Mouse (Mus musculus): ENCODE measurements around the gene Adamts20. TPM values are rescaled to one million over a fixed set of nuclear protein-coding genes. Genes with fewer than 3 reads are reported as not detected.
"Not testable (repeated sequence)": the region's sequence is repeated elsewhere in the genome, so short reads cannot be mapped to it uniquely, and the experiment has no call there.

Adamts20 gene
- polyA plus RNA-seq (2016; fragmentation: Nextera tagmentation; extraction: Ambion mirVana), result 4.4 and 4.7 TPM in 2 replicates

DNA sequence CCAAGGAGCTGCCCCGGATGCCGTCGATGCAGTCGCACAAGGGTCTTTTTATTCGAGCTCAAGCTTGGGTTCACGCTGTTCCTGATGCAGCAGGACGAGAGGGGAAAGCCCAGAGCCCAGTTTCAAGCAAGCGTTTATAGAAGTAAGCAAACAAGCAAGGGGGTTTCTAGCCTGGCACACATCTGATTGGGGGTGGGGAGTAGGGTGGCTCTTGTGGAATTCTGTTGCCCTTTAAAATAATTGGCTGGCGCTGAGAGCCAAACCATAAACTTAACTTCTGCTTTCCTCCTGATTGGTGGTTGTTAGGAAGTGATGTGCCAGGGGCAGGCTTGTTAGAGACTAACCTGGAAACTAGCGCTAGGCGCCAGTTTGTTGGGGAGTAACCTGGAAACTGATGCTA, at the start of gene Adamts20:
TSS of gene Adamts20 (minus strand) at position 101 of the 400 bp plus-strand sequence.
- Histone ChIP-seq H3K4me2 (no peak within 1 kb of the TSS), H3K9me3 (no peaks in the 10 kb centered on the region), H3K27ac (no peak within 1 kb of the TSS), H3K4me1 (replicated peaks) (no peaks in the 10 kb centered on the region), H3K36me3 (no peaks in the 10 kb centered on the region), H3K9ac (replicated peaks) (no peak within 1 kb of the TSS), H3K4me3 (replicated peaks) (no peak within 1 kb of the TSS), H3K27me3 (no peaks in the 10 kb centered on the region)
- ATAC-seq (ENCODE audit: insufficient number of reproducible peaks, insufficient read depth, low FRiP score, low TSS enrichment, low read depth), result no peak
- WGBS, result 90% methylated on average over 11 of the region's 11 CpGs

DNA sequence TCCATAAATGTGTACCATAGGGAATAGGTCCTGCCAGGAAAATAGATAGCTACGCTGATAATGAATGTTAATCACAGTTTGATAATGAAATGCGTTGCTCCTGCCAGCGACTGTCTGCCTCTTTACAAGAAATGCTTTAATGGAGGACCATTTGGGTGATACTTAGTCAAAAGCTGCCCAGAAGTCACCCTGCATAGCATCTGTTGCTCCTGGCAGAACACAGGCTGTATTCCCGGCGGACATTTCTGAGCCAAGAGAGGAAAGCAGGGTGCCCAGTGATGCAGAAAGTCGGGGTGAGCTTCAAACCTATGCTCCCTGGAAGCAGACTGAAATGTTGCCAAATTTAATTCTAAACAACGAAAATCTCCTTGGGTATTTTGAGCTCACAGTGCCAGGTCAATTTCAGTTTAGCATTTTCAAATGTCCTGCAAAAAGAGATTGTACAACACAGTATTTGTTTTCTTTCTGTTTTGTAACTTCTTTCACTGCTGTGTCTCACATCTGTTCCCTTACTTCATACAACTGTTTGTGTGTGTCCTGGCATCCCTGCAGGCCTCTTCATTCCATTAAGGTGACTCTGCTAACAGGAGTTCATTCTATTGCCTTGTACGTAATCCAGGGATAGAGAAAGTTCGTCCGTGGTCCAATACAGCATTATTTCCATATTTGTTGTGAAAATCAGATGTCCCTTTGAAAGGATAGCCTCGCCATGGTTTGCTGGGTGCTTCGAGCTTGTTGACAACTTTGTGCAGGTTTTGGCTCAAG, 38.4 kb upstream of the Adamts20 start:
- Histone ChIP-seq H3K4me2 (no peak overlapping the region), H3K27ac (no peak overlapping the region)
- ATAC-seq (ENCODE audit: insufficient number of reproducible peaks, insufficient read depth, low FRiP score, low TSS enrichment, low read depth), result no peak

GRCm38 (mm10) chr15:94499260-94499659, 34.0 kb upstream of the Adamts20 start:
- ATAC-seq (ENCODE audit: insufficient number of reproducible peaks, insufficient read depth, low FRiP score, low TSS enrichment, low read depth), result no peak
- Histone ChIP-seq H3K27me3 (no peaks in the 10 kb centered on the region), H3K36me3 (no peaks in the 10 kb centered on the region), H3K4me1 (replicated peaks) (no peaks in the 10 kb centered on the region), H3K9me3 (peaks cover 2% of the 10 kb centered on the region; the same call in 1 of the 2 replicates), H3K9ac (replicated peaks) (no peak overlapping the region), H3K4me2 (no peak overlapping the region), H3K4me3 (replicated peaks) (no peak overlapping the region), H3K27ac (no peak overlapping the region)
- 70% methylated on average over 1 of the region's 1 CpGs for WGBS

More for the DNA sequence above, 38.4 kb upstream of the Adamts20 start:
- Histone ChIP-seq H3K4me1 (replicated peaks) (no peaks in the 10 kb centered on the region), H3K4me3 (replicated peaks) (no peak overlapping the region), H3K9me3 (no peaks in the 10 kb centered on the region), H3K9ac (replicated peaks) (no peak overlapping the region), H3K27me3 (no peaks in the 10 kb centered on the region), H3K36me3 (no peaks in the 10 kb centered on the region)
- WGBS, result 87% methylated on average over 12 of the region's 12 CpGs

GRCm38 (mm10) chr15:94495936-94496335, 30.7 kb upstream of the Adamts20 start:
- no peak for ATAC-seq (ENCODE audit: insufficient number of reproducible peaks, insufficient read depth, low FRiP score, low TSS enrichment, low read depth)
- 62% methylated on average over 10 of the region's 10 CpGs for WGBS
- Histone ChIP-seq H3K36me3 (no peaks in the 10 kb centered on the region), H3K4me2 (no peak overlapping the region), H3K4me3 (replicated peaks) (no peak overlapping the region), H3K27ac (no peak overlapping the region), H3K27me3 (no peaks in the 10 kb centered on the region), H3K4me1 (replicated peaks) (no peaks in the 10 kb centered on the region), H3K9ac (replicated peaks) (no peak overlapping the region), H3K9me3 (peaks cover 6% of the 10 kb centered on the region; the same call in 1 of the 2 replicates)

GRCm38 (mm10) chr15:94494445-94494844, 29.2 kb upstream of the Adamts20 start:
- ATAC-seq (ENCODE audit: insufficient number of reproducible peaks, insufficient read depth, low FRiP score, low TSS enrichment, low read depth), result no peak
- WGBS, result 100% methylated on average over 1 of the region's 1 CpGs
- Histone ChIP-seq H3K9me3 (peaks cover 6% of the 10 kb centered on the region; the same call in 1 of the 2 replicates), H3K36me3 (no peaks in the 10 kb centered on the region), H3K27ac (no peak overlapping the region), H3K4me1 (replicated peaks) (no peaks in the 10 kb centered on the region), H3K4me3 (replicated peaks) (no peak overlapping the region), H3K27me3 (no peaks in the 10 kb centered on the region), H3K4me2 (no peak overlapping the region), H3K9ac (replicated peaks) (no peak overlapping the region)

DNA sequence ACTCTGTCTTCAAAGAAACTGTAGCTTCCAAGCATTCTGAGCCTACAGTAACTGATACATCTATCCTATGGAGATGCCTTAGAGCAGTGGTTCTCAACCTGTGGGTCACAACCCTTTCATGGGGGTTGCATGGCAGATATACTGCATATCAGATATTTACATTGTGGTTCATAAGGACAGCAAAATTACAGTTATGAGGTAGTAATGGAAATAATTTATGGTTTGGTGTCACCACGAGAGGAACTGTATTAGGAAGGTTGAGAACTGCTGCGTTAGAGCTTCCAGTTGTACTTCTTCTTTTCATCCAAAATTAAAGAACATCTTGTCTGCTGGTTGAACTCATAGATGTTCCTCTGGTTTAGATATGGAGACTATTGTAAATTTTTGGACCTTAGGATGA, 24.2 kb upstream of the Adamts20 start:
- no peak overlapping the region for H3K4me2 ChIP-seq
- ATAC-seq (ENCODE audit: insufficient number of reproducible peaks, insufficient read depth, low FRiP score, low TSS enrichment, low read depth), result no peak

DNA sequence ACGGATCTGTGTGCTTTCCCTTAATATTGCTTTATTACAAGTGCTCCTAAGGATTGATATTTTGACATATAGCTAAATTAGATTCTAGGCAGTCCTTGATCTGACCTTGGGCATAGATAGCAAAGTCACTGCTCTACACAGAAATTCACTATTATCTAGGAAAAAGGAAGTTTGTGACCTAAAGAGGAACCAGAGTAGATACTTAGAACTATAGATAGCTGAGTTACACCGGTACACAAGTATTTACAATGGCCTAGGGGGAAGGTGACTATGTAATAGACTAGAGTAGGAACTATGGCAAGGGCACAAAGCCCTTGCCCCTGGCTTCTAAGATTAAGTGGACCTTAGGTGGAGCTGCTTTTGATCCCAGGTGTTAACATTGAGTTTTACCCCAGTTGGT, 22.8 kb upstream of the Adamts20 start:
- not testable (repeated sequence) for H3K27ac ChIP-seq; H3K9ac ChIP-seq (replicated peaks); H3K27me3 ChIP-seq; H3K4me3 ChIP-seq (replicated peaks); ATAC-seq (ENCODE audit: insufficient number of reproducible peaks, insufficient read depth, low FRiP score, low TSS enrichment, low read depth); H3K9me3 ChIP-seq; H3K36me3 ChIP-seq; H3K4me2 ChIP-seq; H3K4me1 ChIP-seq (replicated peaks)
- 79% methylated on average over 2 of the region's 2 CpGs for WGBS

More for the DNA sequence above, 24.2 kb upstream of the Adamts20 start:
- H3K36me3 ChIP-seq, result no peaks in the 10 kb centered on the region
- H3K27ac ChIP-seq, result no peak overlapping the region
- no peaks in the 10 kb centered on the region for H3K4me1 ChIP-seq (replicated peaks)
- H3K9me3 ChIP-seq, result peaks cover 6% of the 10 kb centered on the region; the same call in 1 of the 2 replicates
- H3K4me3 ChIP-seq (replicated peaks), result no peak overlapping the region
- 87% methylated on average over 2 of the region's 2 CpGs for WGBS
- H3K9ac ChIP-seq (replicated peaks), result no peak overlapping the region
- H3K27me3 ChIP-seq, result no peaks in the 10 kb centered on the region

GRCm38 (mm10) chr15:94482555-94482954, 17.3 kb upstream of the Adamts20 start:
- H3K9ac ChIP-seq (replicated peaks), result no peak overlapping the region
- H3K36me3 ChIP-seq, result no peaks in the 10 kb centered on the region
- peaks cover 14% of the 10 kb centered on the region for H3K4me1 ChIP-seq (replicated peaks)
- no peak overlapping the region for H3K27ac ChIP-seq
- no peaks in the 10 kb centered on the region for H3K27me3 ChIP-seq
- 89% methylated on average over 2 of the region's 2 CpGs for WGBS
- H3K9me3 ChIP-seq, result no peaks in the 10 kb centered on the region
- no peak overlapping the region for H3K4me3 ChIP-seq (replicated peaks)
- H3K4me2 ChIP-seq, result no peak overlapping the region
- no peak for ATAC-seq (ENCODE audit: insufficient number of reproducible peaks, insufficient read depth, low FRiP score, low TSS enrichment, low read depth)

DNA sequence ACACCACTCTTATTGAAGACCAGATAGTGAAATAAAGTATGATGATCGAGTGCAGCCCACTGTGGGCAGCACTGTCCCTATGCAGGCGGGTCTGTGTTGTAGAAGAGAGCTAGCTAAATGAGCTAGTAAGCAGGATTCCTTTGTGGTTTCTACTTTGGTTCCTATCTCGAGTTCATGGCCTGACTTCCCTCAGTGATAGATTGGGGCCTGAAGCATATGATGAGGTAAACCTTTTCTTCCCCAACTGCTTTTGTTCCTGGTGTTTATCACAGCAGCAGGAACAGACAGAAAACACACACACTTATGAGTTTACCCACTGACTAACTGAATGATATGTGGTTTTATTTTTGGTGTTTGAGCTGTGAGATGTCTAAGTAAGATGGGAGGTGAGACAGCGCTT, 15.6 kb upstream of the Adamts20 start:
- Histone ChIP-seq H3K36me3 (no peaks in the 10 kb centered on the region), H3K4me2 (no peak overlapping the region), H3K27me3 (no peaks in the 10 kb centered on the region), H3K4me3 (replicated peaks) (no peak overlapping the region), H3K9me3 (no peaks in the 10 kb centered on the region), H3K27ac (no peak overlapping the region), H3K9ac (replicated peaks) (no peak overlapping the region), H3K4me1 (replicated peaks) (peaks cover 14% of the 10 kb centered on the region)
- WGBS, result 87% methylated on average over 4 of the region's 4 CpGs
- ATAC-seq (ENCODE audit: insufficient number of reproducible peaks, insufficient read depth, low FRiP score, low TSS enrichment, low read depth), result no peak

DNA sequence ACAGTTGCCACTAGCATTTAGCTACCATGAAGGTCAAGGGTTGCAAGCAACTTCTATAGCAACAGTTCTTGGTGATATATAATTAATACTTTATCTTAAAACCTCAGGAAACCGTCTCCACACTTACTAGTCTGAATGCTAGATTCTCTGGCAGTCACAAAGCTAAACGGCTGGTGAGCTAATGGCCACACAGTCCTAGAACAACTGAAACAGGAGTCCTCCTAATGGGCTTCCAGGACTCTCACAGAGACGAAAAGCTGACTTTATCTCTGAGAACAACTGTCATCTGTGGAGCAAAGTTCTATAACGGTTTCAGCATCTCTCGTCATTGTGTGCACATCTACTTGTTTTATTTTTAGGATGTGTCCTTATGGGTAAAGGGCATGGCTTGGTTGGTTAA, 15.0 kb upstream of the Adamts20 start:
- no peak overlapping the region for H3K4me3 ChIP-seq (replicated peaks)
- H3K4me1 ChIP-seq (replicated peaks), result peaks cover 14% of the 10 kb centered on the region
- no peak for ATAC-seq (ENCODE audit: insufficient number of reproducible peaks, insufficient read depth, low FRiP score, low TSS enrichment, low read depth)
- H3K4me2 ChIP-seq, result no peak overlapping the region
- H3K27ac ChIP-seq, result no peak overlapping the region
- no peaks in the 10 kb centered on the region for H3K27me3 ChIP-seq
- WGBS, result 84% methylated on average over 5 of the region's 5 CpGs
- H3K9ac ChIP-seq (replicated peaks), result no peak overlapping the region
- no peaks in the 10 kb centered on the region for H3K9me3 ChIP-seq
- no peaks in the 10 kb centered on the region for H3K36me3 ChIP-seq

DNA sequence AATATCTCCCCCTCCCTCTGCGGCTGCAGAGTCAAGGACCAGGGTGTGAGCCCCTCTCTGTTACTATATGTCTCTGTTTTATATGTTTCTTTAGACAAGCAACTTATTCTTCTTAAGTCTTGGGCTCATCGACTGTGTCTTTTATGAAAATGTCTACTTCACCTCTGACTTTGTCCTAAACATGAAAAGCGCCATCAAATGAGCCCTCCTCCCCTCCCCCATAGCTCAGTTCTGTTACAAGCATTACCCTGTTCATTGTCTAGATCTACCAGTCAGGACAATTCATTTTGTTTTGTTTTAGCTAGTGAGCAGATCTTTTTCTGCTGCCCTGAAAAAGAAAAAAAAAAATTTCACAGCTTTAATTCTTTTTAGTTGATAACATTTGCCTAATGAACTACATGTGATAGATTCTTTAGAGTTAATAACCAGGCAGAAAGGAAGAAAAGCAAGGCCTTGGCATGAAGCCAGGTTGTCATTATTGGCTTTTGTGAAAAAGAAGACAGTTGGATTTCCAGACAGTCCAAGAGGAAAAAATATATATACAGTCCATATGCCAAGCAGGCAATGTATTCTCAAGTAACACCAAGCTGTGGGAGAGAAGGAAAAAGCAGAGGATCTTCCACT, 14.4 kb upstream of the Adamts20 start:
- Histone ChIP-seq H3K36me3 (no peaks in the 10 kb centered on the region), H3K4me2 (no peak overlapping the region), H3K4me3 (replicated peaks) (no peak overlapping the region), H3K4me1 (replicated peaks) (peaks cover 14% of the 10 kb centered on the region), H3K9ac (replicated peaks) (no peak overlapping the region), H3K9me3 (no peaks in the 10 kb centered on the region), H3K27me3 (no peaks in the 10 kb centered on the region), H3K27ac (no peak overlapping the region)
- no peak for ATAC-seq (ENCODE audit: insufficient number of reproducible peaks, insufficient read depth, low FRiP score, low TSS enrichment, low read depth)
- 80% methylated on average over 3 of the region's 3 CpGs for WGBS
